In the genomic region with DNA sequence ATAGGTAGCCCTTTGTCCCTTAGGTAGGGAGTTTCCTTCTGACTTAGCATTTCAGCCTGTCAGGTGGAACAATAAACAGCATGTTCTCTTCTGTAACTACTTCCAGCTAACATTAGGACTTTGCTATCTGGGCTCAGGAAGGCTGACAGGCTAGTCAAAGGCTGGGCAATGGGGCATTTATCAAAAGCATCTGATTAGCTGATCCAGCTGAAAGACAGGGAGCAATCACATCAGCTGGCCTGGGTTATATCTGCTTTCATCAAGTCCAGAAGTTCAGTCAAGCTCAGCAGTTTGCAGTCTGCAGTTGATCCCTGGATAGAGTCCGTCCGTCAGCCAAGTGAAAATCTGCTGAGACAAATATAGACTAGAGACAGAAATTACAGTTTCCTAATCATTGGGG, we compare ENCODE assay signal across 18 mouse cellular contexts.
DNase-seq lines count a peak whose midpoint lies in the region; ATAC-seq lines count a peak whose summit lies in the region.
"Had no signal": no experiment of that assay in that cellular context is flagged by ENCODE, and none has a peak within 500 bp of the region (broad histone marks: within the 10 kb centered on the region; RNA-seq: fewer than 3 reads in every experiment).

No protein-coding gene starts in this region.

- ATAC-seq in kidney, embryonic 14.5 days (ENCODE audit: low FRiP score, low TSS enrichment) = no peak
- ATAC-seq in midbrain, embryonic 16.5 days = no peak
- ATAC-seq in forebrain, embryonic 12.5 days (ENCODE audit: low FRiP score) = no peak
- ATAC-seq: activated CD4-positive, CD25-positive, alpha-beta regulatory T cell, adult 4 months; forebrain, embryonic 14.5 days; Patski had no signal

- no peak overlapping the region for H3K4me2 ChIP-seq in kidney, embryonic 14.5 days (replicated peaks; ENCODE audit: low read depth, low read length)
- no peak overlapping the region for H3K4me2 ChIP-seq in midbrain, embryonic 16.5 days (ENCODE audit: low read length)
- no peak overlapping the region for H3K4me2 ChIP-seq in forebrain, embryonic 12.5 days
- H3K4me2 ChIP-seq: heart, embryonic 13.5 days had no signal

- no peaks in the 10 kb centered on the region for H3K9me3 ChIP-seq in kidney, embryonic 14.5 days (ENCODE audit: control insufficient read depth, low read length)
- H3K9me3 ChIP-seq in midbrain, embryonic 16.5 days (replicated peaks; ENCODE audit: control insufficient read depth, low read length, poor library complexity, severe bottlenecking) = no peaks in the 10 kb centered on the region
- H3K9me3 ChIP-seq in forebrain, embryonic 12.5 days = no peaks in the 10 kb centered on the region
- H3K9me3 ChIP-seq: embryonic facial prominence, embryonic 10.5 days; heart, embryonic 13.5 days had no signal

- H3K27ac ChIP-seq in kidney, embryonic 14.5 days (ENCODE audit: low read depth, low read length) = no peak overlapping the region
- H3K27ac ChIP-seq in midbrain, embryonic 16.5 days (ENCODE audit: low read length) = no peak overlapping the region
- H3K27ac ChIP-seq in forebrain, embryonic 12.5 days = no peak overlapping the region
- H3K27ac ChIP-seq: embryonic facial prominence, embryonic 10.5 days; heart, embryonic 13.5 days had no signal

- H3K9ac ChIP-seq in kidney, embryonic 14.5 days (ENCODE audit: low read depth, low read length) = no peak overlapping the region
- H3K9ac ChIP-seq in midbrain, embryonic 16.5 days (ENCODE audit: low read depth, low read length) = no peak overlapping the region
- H3K9ac ChIP-seq in forebrain, embryonic 12.5 days = no peak overlapping the region
- H3K9ac ChIP-seq: heart, embryonic 13.5 days had no signal

- no peak overlapping the region for H3K4me3 ChIP-seq in kidney, embryonic 14.5 days (ENCODE audit: low read length)
- no peak overlapping the region for H3K4me3 ChIP-seq in midbrain, embryonic 16.5 days (ENCODE audit: low read depth, low read length)
- H3K4me3 ChIP-seq in forebrain, embryonic 12.5 days (replicated peaks) = no peak overlapping the region
- H3K4me3 ChIP-seq: embryonic facial prominence, embryonic 10.5 days; heart, embryonic 13.5 days had no signal

- no peaks in the 10 kb centered on the region for H3K4me1 ChIP-seq in kidney, embryonic 14.5 days (ENCODE audit: control insufficient read depth, insufficient read depth, low read length)
- no peaks in the 10 kb centered on the region for H3K4me1 ChIP-seq in midbrain, embryonic 16.5 days (ENCODE audit: control insufficient read depth, insufficient read depth, low read length)
- no peaks in the 10 kb centered on the region for H3K4me1 ChIP-seq in forebrain, embryonic 12.5 days
- H3K4me1 ChIP-seq: heart, embryonic 13.5 days had no signal

- DNase-seq in kidney, adult 18-20 months = peak; percentile 16
- peak; percentile 30 to 65 for DNase-seq in kidney, adult 8-10 months
- DNase-seq in kidney, postnatal 10 days = peak; percentile 9
- DNase-seq: adrenal gland, postnatal 14 days; cerebellum, adult 11-12 months; cerebellum, adult 9-11 months; gastrocnemius, postnatal 36 days; heart, adult 11 months; heart, postnatal 36 days had no signal

- WGBS in kidney, embryonic 14.5 days = 77% methylated on average over 2 of the region's 2 CpGs
- WGBS in midbrain, embryonic 16.5 days = 81% methylated on average over 2 of the region's 2 CpGs
- 91% methylated on average over 2 of the region's 2 CpGs for WGBS in forebrain, embryonic 12.5 days

- no peaks in the 10 kb centered on the region for H3K27me3 ChIP-seq in kidney, embryonic 14.5 days (ENCODE audit: control insufficient read depth, insufficient read depth, low read length)
- no peaks in the 10 kb centered on the region for H3K27me3 ChIP-seq in midbrain, embryonic 16.5 days (ENCODE audit: control insufficient read depth, insufficient read depth, low read depth, low read length)
- no peaks in the 10 kb centered on the region for H3K27me3 ChIP-seq in forebrain, embryonic 12.5 days
- H3K27me3 ChIP-seq: CH12.LX; heart, embryonic 13.5 days had no signal

- no peaks in the 10 kb centered on the region for H3K36me3 ChIP-seq in kidney, embryonic 14.5 days (ENCODE audit: control insufficient read depth, insufficient read depth, low read length)
- no peaks in the 10 kb centered on the region for H3K36me3 ChIP-seq in midbrain, embryonic 16.5 days (ENCODE audit: control insufficient read depth, insufficient read depth, low read length)
- no peaks in the 10 kb centered on the region for H3K36me3 ChIP-seq in forebrain, embryonic 12.5 days (replicated peaks)
- H3K36me3 ChIP-seq: embryonic facial prominence, embryonic 10.5 days; heart, embryonic 13.5 days had no signal
